Mouse (Mus musculus) induced T-regulatory cell, adult 2 months (primary cell): ENCODE measurements around the gene Taar2.

Source experiments
- DNase-seq: peaks from one replicate; pipeline ENCODE4 v3.0.0-alpha.2; 2012; ENCODE audit warnings: low read depth

Taar2 gene

GRCm38 (mm10) chr10:23985546-23985945 is 47.2 kb downstream of the Taar2 start, which contains the start of gene Taar6:
Gene Taar6 (minus strand): TSS chr10:23985646.
- DNase-seq = no peak

GRCm38 (mm10) chr10:23986419-23986818 is 48.0 kb downstream of the Taar2 start:
- DNase-seq = no peak
